Mouse (Mus musculus) cerebellum, adult (tissue): ENCODE results near the gene Xpo6.
A peak's percentile ranks its signal among the peaks of the same experiment; 100 is the strongest.

Source experiments
- ATAC-seq: cut with Nextera tagmentation; 2 replicates; pipeline ENCODE4 v1.9.2; 2017; ENCODE audit warnings: mild to moderate bottlenecking, moderate library complexity, mixed read lengths; ENCODE audit not compliant: insufficient number of reproducible peaks, low FRiP score, low TSS enrichment

The Xpo6 gene

GRCm38 (mm10) chr7:126137850-126138249 is 62.5 kb downstream of the Xpo6 start:
- no peak for ATAC-seq

GRCm38 (mm10) chr7:126135391-126135790 is 64.9 kb downstream of the Xpo6 start:
- ATAC-seq, result no peak

- ATAC-seq, result no peak
Measured at GRCm38 (mm10) chr7:126134634-126135321, 65.5 kb downstream of the Xpo6 start.

- no peak for ATAC-seq
Measured at GRCm38 (mm10) chr7:126127673-126128072, 72.6 kb downstream of the Xpo6 start.

- no peak for ATAC-seq
Measured at GRCm38 (mm10) chr7:126126502-126126901, 73.8 kb downstream of the Xpo6 start.

- ATAC-seq, result no peak
Measured at GRCm38 (mm10) chr7:126121533-126121932, 78.8 kb downstream of the Xpo6 start.

GRCm38 (mm10) chr7:126119819-126120218 is 80.5 kb downstream of the Xpo6 start:
- no peak for ATAC-seq

- no peak for ATAC-seq
Measured at GRCm38 (mm10) chr7:126113263-126113662, 87.0 kb downstream of the Xpo6 start.

- no peak for ATAC-seq
Measured at GRCm38 (mm10) chr7:126111230-126111629, 89.1 kb downstream of the Xpo6 start.

GRCm38 (mm10) chr7:126109898-126110297 is 90.4 kb downstream of the Xpo6 start:
- no peak for ATAC-seq

- no peak for ATAC-seq
Measured at GRCm38 (mm10) chr7:126100440-126100839, 99.9 kb downstream of the Xpo6 start.

GRCm38 (mm10) chr7:126099835-126100234 is 100.5 kb downstream of the Xpo6 start:
- ATAC-seq, result no peak

GRCm38 (mm10) chr7:126099163-126099775 is 101.0 kb downstream of the Xpo6 start:
- ATAC-seq, result no peak

- ATAC-seq, result no peak
Measured at GRCm38 (mm10) chr7:126097219-126097915, 102.9 kb downstream of the Xpo6 start.

- no peak for ATAC-seq
Measured at GRCm38 (mm10) chr7:126096596-126096995, 103.7 kb downstream of the Xpo6 start.

GRCm38 (mm10) chr7:126094738-126095137 is 105.6 kb downstream of the Xpo6 start:
- no peak for ATAC-seq

GRCm38 (mm10) chr7:126093162-126093561 is 107.1 kb downstream of the Xpo6 start:
- no peak for ATAC-seq

GRCm38 (mm10) chr7:126089782-126090181 is 110.5 kb downstream of the Xpo6 start:
- ATAC-seq, result peak; percentile 28; the same call in 1 of the 2 replicates

GRCm38 (mm10) chr7:126088155-126088554 is 112.1 kb downstream of the Xpo6 start:
- no peak for ATAC-seq

- ATAC-seq, result no peak
Measured at GRCm38 (mm10) chr7:126087602-126088001, 112.7 kb downstream of the Xpo6 start.

GRCm38 (mm10) chr7:126086321-126086741 is 114.0 kb downstream of the Xpo6 start:
- no peak for ATAC-seq
